Mouse (Mus musculus): ENCODE measurements around the gene Pitpnm2.

Pitpnm2 gene

GRCm38 (mm10) chr5:124249614-124250591 lies at the start of gene Pitpnm2:
Gene Pitpnm2 (minus strand): TSS chr5:124249760.
- no peak for DNase-seq (ENCODE audit: low read depth, low spot score)

- peak; percentile 8 for DNase-seq (ENCODE audit: low read depth, low spot score)
Observed at GRCm38 (mm10) chr5:124299307-124299706, 49.7 kb upstream of the Pitpnm2 start.

- no peak for DNase-seq (ENCODE audit: low read depth, low spot score)
Observed at GRCm38 (mm10) chr5:124296475-124296874, 46.9 kb upstream of the Pitpnm2 start.

GRCm38 (mm10) chr5:124293967-124294366 lies 44.4 kb upstream of the Pitpnm2 start:
- DNase-seq (ENCODE audit: low read depth, low spot score): no peak

- DNase-seq (ENCODE audit: low read depth, low spot score): no peak
Observed at GRCm38 (mm10) chr5:124290216-124290615, 40.7 kb upstream of the Pitpnm2 start.

- DNase-seq (ENCODE audit: low read depth, low spot score): no peak
Observed at GRCm38 (mm10) chr5:124287616-124288247, 38.2 kb upstream of the Pitpnm2 start.

GRCm38 (mm10) chr5:124284330-124284729 lies 34.8 kb upstream of the Pitpnm2 start:
- DNase-seq (ENCODE audit: low read depth, low spot score): no peak

- DNase-seq (ENCODE audit: low read depth, low spot score): no peak
Observed at GRCm38 (mm10) chr5:124282854-124283253, 33.3 kb upstream of the Pitpnm2 start.

GRCm38 (mm10) chr5:124270226-124270625 lies 20.7 kb upstream of the Pitpnm2 start:
- DNase-seq (ENCODE audit: low read depth, low spot score): no peak

- DNase-seq (ENCODE audit: low read depth, low spot score): no peak
Observed at GRCm38 (mm10) chr5:124269661-124270060, 20.1 kb upstream of the Pitpnm2 start.

GRCm38 (mm10) chr5:124267652-124268051 lies 18.1 kb upstream of the Pitpnm2 start:
- no peak for DNase-seq (ENCODE audit: low read depth, low spot score)

- no peak for DNase-seq (ENCODE audit: low read depth, low spot score)
Observed at GRCm38 (mm10) chr5:124266821-124267220, 17.3 kb upstream of the Pitpnm2 start.

GRCm38 (mm10) chr5:124263246-124263645 lies 13.7 kb upstream of the Pitpnm2 start:
- DNase-seq (ENCODE audit: low read depth, low spot score): no peak

GRCm38 (mm10) chr5:124262090-124262489 lies 12.5 kb upstream of the Pitpnm2 start:
- DNase-seq (ENCODE audit: low read depth, low spot score): no peak

GRCm38 (mm10) chr5:124259133-124259532 lies 9.6 kb upstream of the Pitpnm2 start:
- DNase-seq (ENCODE audit: low read depth, low spot score): no peak

GRCm38 (mm10) chr5:124258026-124258425 lies 8.5 kb upstream of the Pitpnm2 start:
- DNase-seq (ENCODE audit: low read depth, low spot score): no peak

GRCm38 (mm10) chr5:124255141-124255540 lies 5.6 kb upstream of the Pitpnm2 start:
- no peak for DNase-seq (ENCODE audit: low read depth, low spot score)

GRCm38 (mm10) chr5:124253555-124253954 lies 4.0 kb upstream of the Pitpnm2 start:
- no peak for DNase-seq (ENCODE audit: low read depth, low spot score)

- no peak for DNase-seq (ENCODE audit: low read depth, low spot score)
Observed at GRCm38 (mm10) chr5:124252580-124253320, 3.2 kb upstream of the Pitpnm2 start.

GRCm38 (mm10) chr5:124251070-124251469 lies 1.5 kb upstream of the Pitpnm2 start:
- no peak for DNase-seq (ENCODE audit: low read depth, low spot score)

- DNase-seq (ENCODE audit: low read depth, low spot score): no peak
Observed at GRCm38 (mm10) chr5:124248845-124249613, 531 bp downstream of the Pitpnm2 start.
